Mouse (Mus musculus) Patski (cell line): ENCODE results near the gene Soga3. TPM values are rescaled to one million over a fixed set of nuclear protein-coding genes. Genes with fewer than 3 reads are reported as not detected.

Experiments used
- ATAC-seq: fragments of 100-300 bp; one replicate; pipeline ENCODE4 v1.8.0; 2021
- CTCF ChIA-PET: fragments of 350-600 bp; sonication (Branson Sonifier 250); formaldehyde crosslinking; loops from one replicate; lab custom pipeline; 2022; ENCODE audit warnings: inconsistent platforms; lab: Charles Lee
- POLR2A ChIA-PET: fragments of 350-600 bp; sonication (Branson Sonifier 250); formaldehyde crosslinking; loops from one replicate; lab custom pipeline; 2022; ENCODE audit warnings: antibody characterized with exemption, inconsistent platforms; lab: Charles Lee
- DNase-seq: peaks from one replicate; pipeline ENCODE4 v3.0.0-alpha.2; 2011; ENCODE audit warnings: low read depth, low spot score
- H3K27me3 ChIP-seq: fragments of 371-371 bp; one replicate; pipeline ENCODE4 v1.5.1; 2021
- CTCF ChIP-seq: fragments of 100-300 bp; IDR thresholded peaks from one replicate; pipeline ENCODE4 v1.5.1; 2021
- in situ Hi-C: fragments of 300-500 bp; cut with MboI; formaldehyde crosslinking; loops from 3 replicates; pipeline ENCODE4 v1.11.1; 2018; ENCODE audit warnings: low pct_unique_long_range_greater_than_20kb, mixed read lengths
- polyA plus RNA-seq: library from polyadenylated mRNA; unstranded; gene quantifications from one replicate; pipeline ENCODE4 v1.2.3, GENCODE M21; 2021

Gene Soga3
- polyA plus RNA-seq, result 0.96 TPM

DNA sequence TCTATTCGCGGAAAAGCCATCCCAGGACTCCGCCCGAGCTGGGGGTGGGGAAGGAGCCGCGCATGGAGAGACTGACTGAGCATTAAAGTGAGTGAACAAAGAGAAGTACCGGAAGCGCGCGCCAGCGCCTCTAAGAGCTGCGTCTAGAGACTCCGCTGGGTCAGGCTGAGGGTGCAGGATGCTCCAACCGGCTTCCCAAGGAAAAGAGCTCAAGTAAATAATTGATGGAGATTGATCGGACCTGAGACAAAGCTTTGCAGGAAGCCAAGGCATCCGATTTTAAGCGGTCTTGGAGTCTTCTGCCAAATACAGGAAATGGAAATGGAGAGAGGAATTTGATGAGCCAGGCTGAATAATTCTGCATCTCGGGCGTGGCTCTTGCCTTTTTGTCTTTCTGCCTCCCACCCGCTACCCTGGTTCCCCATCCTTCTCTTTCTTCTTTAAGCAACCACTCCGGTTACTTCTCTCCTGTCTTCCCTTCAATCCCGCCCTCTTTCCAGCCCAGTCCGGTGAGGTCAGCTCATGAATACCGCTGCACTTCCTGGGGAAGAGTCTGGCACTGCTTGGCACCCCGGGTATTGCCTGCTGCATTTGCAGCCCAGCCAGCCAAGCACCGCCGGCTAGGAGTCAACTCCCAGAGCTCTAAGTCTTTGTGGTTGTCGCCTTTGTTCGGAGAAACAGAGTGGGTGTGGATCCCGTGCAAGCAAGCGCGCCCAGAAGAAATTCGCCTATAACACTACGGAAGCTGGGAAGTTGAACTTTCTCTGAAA is at the start of gene Soga3:
Soga3 (plus strand) TSS at position 274 of the 770 bp plus-strand sequence.
- peaks cover 38% of the 10 kb centered on the region for H3K27me3 ChIP-seq
- in situ Hi-C loops, result no loop called here
- POLR2A ChIA-PET, result no interaction called here
- ATAC-seq, result peak; percentile 60
- no peak for TF ChIP-seq CTCF
- DNase-seq, result no peak
- CTCF ChIA-PET, result no interaction called here

DNA sequence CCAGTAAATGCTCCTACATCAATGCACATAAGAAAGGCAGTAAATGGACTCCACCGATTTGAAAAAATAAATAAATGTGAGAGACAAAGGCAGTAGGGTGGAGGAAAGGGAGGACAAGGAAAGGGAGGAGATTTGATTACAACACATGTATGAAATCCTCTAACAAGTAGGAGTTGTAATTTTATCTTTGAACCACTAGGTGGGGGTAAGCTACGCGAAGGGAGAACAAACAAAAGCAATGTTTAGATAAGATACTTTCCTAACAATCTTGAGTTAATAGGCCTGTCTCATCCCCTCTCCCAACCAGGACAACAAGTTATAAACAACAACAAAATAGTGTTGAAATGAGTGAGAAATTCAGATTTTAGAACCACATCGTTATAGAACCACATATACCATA is 36.7 kb upstream of the Soga3 start:
- ATAC-seq, result no peak
- DNase-seq, result no peak
- ChIA-PET POLR2A (no interaction called here), CTCF (no interaction called here)
- in situ Hi-C loops, result no loop called here
- peak; percentile 46 for TF ChIP-seq CTCF
- H3K27me3 ChIP-seq, result peaks cover 7% of the 10 kb centered on the region

- in situ Hi-C loops, result no loop called here
- ChIA-PET CTCF (no interaction called here), POLR2A (no interaction called here)
- DNase-seq (no peak), ATAC-seq (no peak)
- TF ChIP-seq CTCF, result no peak
- H3K27me3 ChIP-seq, result peaks cover 38% of the 10 kb centered on the region
These were observed 1.0 kb upstream of the Soga3 start for GRCm38 (mm10) chr10:29142556-29143105.

- DNase-seq, result no peak
- ChIA-PET CTCF (interaction anchor here (1.4 to 1.7 kb wide), 2 partner anchors 14 to 35 kb away, joined by 4 to 5 read pairs; no protein-coding TSS in a partner anchor), POLR2A (no interaction called here)
- ATAC-seq, result no peak
- in situ Hi-C loops, result no loop called here
- no peak for TF ChIP-seq CTCF
- peaks cover 38% of the 10 kb centered on the region for H3K27me3 ChIP-seq
These were observed 1.2 kb downstream of the Soga3 start for GRCm38 (mm10) chr10:29144612-29145405.

- peak; percentile 2 for ATAC-seq
- ChIA-PET POLR2A (no interaction called here), CTCF (interaction anchor here (1.4 to 1.7 kb wide), 2 partner anchors 13 to 33 kb away, joined by 4 to 5 read pairs; no protein-coding TSS in a partner anchor)
- DNase-seq, result no peak
- H3K27me3 ChIP-seq, result peaks cover 45% of the 10 kb centered on the region
- in situ Hi-C loops, result no loop called here
- no peak for TF ChIP-seq CTCF
These were observed 2.7 kb downstream of the Soga3 start for GRCm38 (mm10) chr10:29146198-29146857.

DNA sequence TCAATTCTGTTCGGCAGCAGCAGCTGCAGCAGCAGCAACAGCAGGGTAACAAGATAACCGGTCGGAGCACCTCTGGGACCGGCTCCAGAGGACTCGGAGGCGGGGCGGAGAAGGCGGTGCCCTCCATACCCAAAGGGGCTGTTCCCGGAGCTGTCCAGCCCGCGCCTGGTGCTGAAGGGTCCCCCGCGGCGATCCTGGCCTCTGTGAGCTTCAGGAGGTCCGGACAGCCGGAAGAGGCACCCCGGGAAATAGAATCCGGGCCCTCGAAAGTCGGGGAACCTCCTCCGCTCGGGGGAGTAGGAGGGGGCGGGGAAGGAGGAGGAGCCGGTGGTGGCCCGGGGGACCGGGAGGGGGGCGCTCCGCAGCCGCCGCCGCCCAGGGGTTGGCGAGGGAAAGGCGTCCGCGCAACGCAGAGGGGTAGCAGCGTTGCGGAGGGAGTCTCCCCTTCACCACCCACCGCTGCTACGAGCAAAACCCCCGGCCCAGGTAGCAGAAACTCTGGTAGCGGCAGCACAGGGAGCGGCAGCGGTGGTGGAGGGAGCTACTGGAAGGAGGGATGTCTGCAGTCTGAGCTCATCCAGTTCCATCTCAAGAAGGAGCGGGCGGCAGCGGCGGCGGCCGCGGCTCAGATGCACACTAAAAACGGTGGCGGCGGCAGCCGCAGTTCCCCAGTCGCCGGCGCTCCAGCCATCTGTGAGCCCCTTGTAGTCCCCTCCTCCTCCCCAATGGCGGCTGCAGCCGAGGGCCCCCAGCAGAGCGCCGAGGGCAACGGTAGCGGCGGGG is 3.4 kb downstream of the Soga3 start:
- ChIA-PET POLR2A (interaction anchor here (0.6 kb wide), 1 partner anchor 209 kb away, joined by 3 read pairs; no protein-coding TSS in a partner anchor), CTCF (no interaction called here)
- ATAC-seq, result peak; percentile 54
- no peak for DNase-seq
- in situ Hi-C loops, result no loop called here
- no peak for TF ChIP-seq CTCF
- peaks cover 45% of the 10 kb centered on the region for H3K27me3 ChIP-seq

DNA sequence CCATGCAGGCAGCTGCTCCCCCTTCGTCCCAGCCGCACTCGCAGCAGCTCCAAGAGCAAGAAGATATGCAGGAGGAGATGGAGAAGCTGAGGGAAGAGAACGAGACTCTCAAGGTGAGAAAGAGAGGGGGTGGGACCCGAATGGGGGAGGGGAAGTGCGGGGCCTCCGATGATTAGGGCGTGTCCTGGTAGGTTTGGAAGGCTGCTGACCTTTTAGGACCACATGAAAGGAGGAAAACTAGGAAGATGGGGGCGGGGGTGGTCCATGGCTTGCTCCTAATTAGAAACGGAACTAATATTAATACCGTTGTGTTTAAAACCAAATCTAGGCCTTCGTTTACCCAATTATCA is 4.0 kb downstream of the Soga3 start:
- H3K27me3 ChIP-seq, result peaks cover 44% of the 10 kb centered on the region
- TF ChIP-seq CTCF, result no peak
- DNase-seq (no peak), ATAC-seq (no peak)
- CTCF ChIA-PET, result no interaction called here
- POLR2A ChIA-PET, result no interaction called here
- in situ Hi-C loops, result no loop called here

DNA sequence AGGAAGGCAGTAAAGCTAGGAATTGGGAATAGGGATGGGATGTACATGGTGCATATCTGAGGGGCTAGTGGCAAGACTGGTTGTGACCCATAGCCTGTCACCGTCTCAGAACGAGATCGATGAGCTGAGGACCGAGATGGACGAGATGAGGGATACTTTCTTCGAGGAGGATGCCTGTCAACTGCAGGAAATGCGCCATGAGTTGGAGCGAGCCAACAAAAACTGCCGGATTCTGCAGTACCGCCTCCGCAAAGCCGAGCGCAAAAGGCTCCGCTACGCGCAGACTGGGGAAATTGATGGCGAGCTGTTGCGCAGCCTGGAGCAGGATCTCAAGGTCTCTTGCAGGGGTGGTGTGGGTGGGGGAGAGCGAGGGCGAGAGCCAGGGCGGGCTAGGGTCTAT is 4.4 kb downstream of the Soga3 start:
- ChIA-PET CTCF (no interaction called here), POLR2A (no interaction called here)
- DNase-seq (no peak), ATAC-seq (no peak)
- in situ Hi-C loops, result no loop called here
- no peak for TF ChIP-seq CTCF
- H3K27me3 ChIP-seq, result peaks cover 42% of the 10 kb centered on the region

- in situ Hi-C loops, result no loop called here
- TF ChIP-seq CTCF, result no peak
- H3K27me3 ChIP-seq, result peaks cover 7% of the 10 kb centered on the region
- POLR2A ChIA-PET, result no interaction called here
- DNase-seq (no peak), ATAC-seq (no peak)
- CTCF ChIA-PET, result no interaction called here
These were observed 11.7 kb downstream of the Soga3 start for GRCm38 (mm10) chr10:29155304-29155703.

DNA sequence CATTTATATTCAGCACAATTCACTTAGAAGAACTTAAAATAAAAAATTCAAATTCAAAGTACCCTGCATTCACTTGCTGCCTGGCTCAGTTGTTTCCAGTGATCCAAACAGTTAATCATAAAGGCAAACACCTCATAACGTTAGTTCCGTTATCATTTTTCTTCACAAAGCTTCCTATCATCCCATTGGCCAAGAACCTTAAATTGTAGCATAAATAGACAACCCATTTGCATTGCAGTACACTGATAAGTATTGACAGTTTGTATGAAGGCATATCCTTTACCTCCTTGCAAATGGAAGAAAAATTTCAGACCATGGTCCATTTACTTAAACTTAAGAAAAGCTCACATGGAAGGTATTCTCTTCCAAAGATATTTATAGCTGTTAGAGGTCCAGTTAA is 18.0 kb downstream of the Soga3 start:
- in situ Hi-C loops, result no loop called here
- CTCF ChIA-PET, result no interaction called here
- POLR2A ChIA-PET, result no interaction called here
- peaks cover 3% of the 10 kb centered on the region for H3K27me3 ChIP-seq
- DNase-seq, result no peak
- no peak for TF ChIP-seq CTCF
- ATAC-seq, result no peak
